Comparison of ENCODE assay signal across 22 mouse cellular contexts in the genomic region with DNA sequence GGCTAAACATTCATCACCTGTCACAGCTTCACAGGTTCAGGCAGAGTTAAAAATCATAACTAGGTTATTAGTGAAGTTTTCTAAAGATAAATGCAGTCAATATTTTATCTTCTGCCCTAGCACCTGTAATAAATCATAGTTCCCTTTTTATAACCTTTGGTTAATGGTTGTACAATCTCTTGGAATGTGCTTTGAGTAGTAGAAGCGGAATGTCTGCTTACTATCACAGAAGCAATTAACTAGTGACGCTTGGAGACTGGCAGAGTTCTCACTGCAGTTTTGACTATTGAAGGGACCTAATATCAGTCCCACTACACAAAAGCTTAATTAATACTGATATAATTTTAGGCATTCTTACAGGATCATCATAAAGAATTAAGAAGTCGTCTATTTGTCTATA. TPM values are rescaled to one million over a fixed set of nuclear protein-coding genes. Genes with fewer than 3 reads are reported as not detected.
"Had no signal": no experiment of that assay in that cellular context is flagged by ENCODE, and none has a peak within 500 bp of the region (broad histone marks: within the 10 kb centered on the region; RNA-seq: fewer than 3 reads in every experiment).

No protein-coding gene starts in this region.

- DNase-seq: lung, adult 18-20 months; lung, embryonic 14.5 days; lung, postnatal 14 days; lung, postnatal 36 days; midbrain, embryonic 14.5 days; right cerebral cortex, postnatal 14 days; thymus, adult 2 months; thymus, postnatal 25 days; thymus, postnatal 4 days had no signal

- H3K36me3 ChIP-seq: midbrain, embryonic 12.5 days; neural tube, embryonic 12.5 days; stomach, embryonic 15.5 days had no signal

- H3K9ac ChIP-seq: lung, embryonic 14.5 days; midbrain, embryonic 12.5 days; neural tube, embryonic 12.5 days; stomach, embryonic 15.5 days had no signal

- H3K9me3 ChIP-seq: megakaryocyte, embryonic 14.5 days; midbrain, embryonic 12.5 days; neural tube, embryonic 12.5 days; stomach, embryonic 15.5 days had no signal

- H3K4me2 ChIP-seq: lung, embryonic 14.5 days; midbrain, embryonic 12.5 days; neural tube, embryonic 12.5 days; stomach, embryonic 15.5 days had no signal

- H3K4me1 ChIP-seq: megakaryocyte, embryonic 14.5 days; midbrain, embryonic 12.5 days; neural tube, embryonic 12.5 days; stomach, embryonic 15.5 days had no signal

- H3K4me3 ChIP-seq: megakaryocyte, embryonic 14.5 days; midbrain, embryonic 12.5 days; neural tube, embryonic 12.5 days; stomach, embryonic 15.5 days had no signal

- H3K27me3 ChIP-seq: megakaryocyte, embryonic 14.5 days; midbrain, embryonic 12.5 days; neural tube, embryonic 12.5 days; stomach, embryonic 15.5 days had no signal

- H3K27ac ChIP-seq: macrophage; midbrain, embryonic 12.5 days; neural tube, embryonic 12.5 days; stomach, embryonic 15.5 days; stomach, postnatal 0 days had no signal

RNA-seq across cellular contexts. Expression of gene Olfr827, which starts 10.8 kb away (rescaled TPM):
- polyA plus RNA-seq: liver, embryonic 16.5 days; lung, embryonic 14.5 days; lung, embryonic 16.5 days; macrophage; midbrain, embryonic 12.5 days; midbrain, embryonic 14.5 days; midbrain, postnatal 0 days; neural tube, embryonic 12.5 days; neural tube, embryonic 14.5 days; spleen, adult 2 months; stomach, embryonic 15.5 days; stomach, postnatal 0 days; testis, adult 2 months; thymus, adult 2 months; urinary bladder, adult 2 months had no signal

RNA-seq across cellular contexts. Expression of gene Olfr826, which starts 41.0 kb away (rescaled TPM):
- polyA plus RNA-seq: liver, embryonic 16.5 days; lung, embryonic 14.5 days; lung, embryonic 16.5 days; macrophage; midbrain, embryonic 12.5 days; midbrain, embryonic 14.5 days; midbrain, postnatal 0 days; neural tube, embryonic 12.5 days; neural tube, embryonic 14.5 days; spleen, adult 2 months; stomach, embryonic 15.5 days; stomach, postnatal 0 days; testis, adult 2 months; thymus, adult 2 months; urinary bladder, adult 2 months had no signal

RNA-seq across cellular contexts. Expression of gene Neurod4, which starts 55.0 kb away (rescaled TPM):
- polyA plus RNA-seq: liver, embryonic 16.5 days; lung, embryonic 14.5 days; lung, embryonic 16.5 days; macrophage; stomach, postnatal 0 days; testis, adult 2 months; thymus, adult 2 months; urinary bladder, adult 2 months had no signal

RNA-seq across cellular contexts. Expression of gene Olfr825, which starts 58.5 kb away (rescaled TPM):
- polyA plus RNA-seq: liver, embryonic 16.5 days; lung, embryonic 14.5 days; lung, embryonic 16.5 days; macrophage; midbrain, embryonic 12.5 days; midbrain, embryonic 14.5 days; midbrain, postnatal 0 days; neural tube, embryonic 12.5 days; neural tube, embryonic 14.5 days; spleen, adult 2 months; stomach, embryonic 15.5 days; stomach, postnatal 0 days; testis, adult 2 months; thymus, adult 2 months; urinary bladder, adult 2 months had no signal
